Mouse (Mus musculus): ENCODE measurements around the gene Pxn. TPM values are rescaled to one million over a fixed set of nuclear protein-coding genes. Genes with fewer than 3 reads are reported as not detected.
"Not testable (repeated sequence)": the region's sequence is repeated elsewhere in the genome, so short reads cannot be mapped to it uniquely, and the experiment has no call there.

The Pxn gene
- polyA plus RNA-seq, 1 experiment from 2014 or later: 28.6 TPM

DNA sequence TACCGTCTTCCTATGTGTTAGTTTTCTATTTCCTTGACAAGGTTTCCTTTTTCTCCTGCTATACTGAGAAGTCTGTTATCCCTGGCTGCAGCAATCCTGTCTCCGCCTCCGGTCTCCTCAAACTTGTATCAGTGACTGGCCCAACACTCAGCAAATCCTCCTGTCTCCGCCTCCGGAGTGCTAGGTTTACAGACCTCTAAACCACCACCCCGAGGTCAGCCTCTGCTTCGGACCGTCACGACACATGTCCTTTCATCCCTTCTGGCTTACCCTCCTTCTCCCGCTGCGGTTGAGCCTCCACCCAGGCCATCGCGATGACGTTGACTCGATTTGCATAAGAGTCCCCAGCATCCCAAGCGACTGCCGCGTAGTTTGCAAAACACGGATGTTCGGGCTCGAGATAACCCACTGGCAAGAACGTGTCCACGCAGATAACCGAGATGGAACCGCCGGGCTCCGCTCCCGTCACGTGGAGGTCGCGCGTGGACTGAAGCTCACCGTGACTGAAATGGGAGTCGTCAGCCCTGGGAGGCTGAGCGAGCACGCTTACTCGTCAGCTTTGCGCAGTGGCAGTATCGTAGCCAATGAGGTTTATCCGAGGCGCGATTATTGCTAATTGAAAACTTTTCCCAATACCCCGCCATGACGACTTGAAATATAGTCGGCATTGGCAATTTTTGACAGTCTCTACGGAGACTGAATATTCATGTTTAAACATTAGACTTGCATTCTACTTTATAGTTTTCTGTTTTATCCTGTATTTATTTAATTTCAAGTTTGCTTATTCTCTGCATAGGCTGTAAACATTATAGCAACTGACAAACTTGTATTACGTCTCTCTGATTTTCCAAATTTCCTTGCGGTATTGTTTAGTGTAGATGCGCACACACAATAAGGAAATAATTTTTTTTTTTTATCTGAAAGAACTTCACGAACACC is 16.5 kb upstream of the Pxn start:
- Histone ChIP-seq H3K4me3 (ENCODE audit: low read depth, low read length) (peak overlapping the region; percentile 43), H3K4me1 (ENCODE audit: control insufficient read depth, insufficient read depth, low read length) (peaks cover 22% of the 10 kb centered on the region), H3K27ac (replicated peaks; ENCODE audit: low read depth, low read length) (peak overlapping the region; percentile 100), H3K9me3 (ENCODE audit: control insufficient read depth, low read length) (no peaks in the 10 kb centered on the region), H3K36me3 (ENCODE audit: control insufficient read depth, insufficient read depth, low read length) (no peaks in the 10 kb centered on the region), H3K4me2 (ENCODE audit: low read depth, low read length) (peak overlapping the region; percentile 72), H3K27me3 (replicated peaks; ENCODE audit: control insufficient read depth, insufficient read depth, low read length) (no peaks in the 10 kb centered on the region), H3K9ac (ENCODE audit: low read depth, low read length) (peak overlapping the region; percentile 90)
- DNase-seq (ENCODE audit: low spot score) (peak; percentile 95), ATAC-seq (ENCODE audit: low read depth) (peak; percentile 76)
- WGBS: under 1% methylated on average over 50 of the region's 50 CpGs

DNA sequence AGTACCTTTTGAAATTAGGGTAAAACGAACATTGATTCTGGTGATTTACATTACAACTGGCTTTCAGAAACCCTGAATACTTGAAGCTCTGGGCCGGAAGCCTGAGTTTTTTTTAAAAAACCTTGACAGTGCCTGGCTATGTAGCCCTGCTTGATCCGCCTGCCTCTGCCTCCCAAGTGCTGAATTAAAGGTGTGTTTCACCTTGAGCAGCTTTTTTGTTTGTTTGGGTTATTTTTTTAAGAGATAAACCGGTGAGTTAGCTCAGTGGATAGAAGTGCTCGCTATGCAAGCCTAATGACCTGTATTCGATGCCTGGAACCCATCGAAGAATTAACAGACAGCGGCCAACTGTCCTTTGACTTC is 15.9 kb upstream of the Pxn start:
- peak overlapping the region; percentile 100 for H3K27ac ChIP-seq (replicated peaks; ENCODE audit: low read depth, low read length)
- no peaks in the 10 kb centered on the region for H3K36me3 ChIP-seq (ENCODE audit: control insufficient read depth, insufficient read depth, low read length)
- H3K9me3 ChIP-seq (ENCODE audit: control insufficient read depth, low read length): no peaks in the 10 kb centered on the region
- DNase-seq (ENCODE audit: low spot score) (no peak), ATAC-seq (ENCODE audit: low read depth) (no peak)
- peaks cover 22% of the 10 kb centered on the region for H3K4me1 ChIP-seq (ENCODE audit: control insufficient read depth, insufficient read depth, low read length)
- H3K4me2 ChIP-seq (ENCODE audit: low read depth, low read length): peak overlapping the region; percentile 72
- H3K9ac ChIP-seq (ENCODE audit: low read depth, low read length): no peak overlapping the region
- no peaks in the 10 kb centered on the region for H3K27me3 ChIP-seq (replicated peaks; ENCODE audit: control insufficient read depth, insufficient read depth, low read length)
- 9% methylated on average over 8 of the region's 8 CpGs for WGBS
- H3K4me3 ChIP-seq (ENCODE audit: low read depth, low read length): peak overlapping the region; percentile 1; the same call in 1 of the 2 replicates

DNA sequence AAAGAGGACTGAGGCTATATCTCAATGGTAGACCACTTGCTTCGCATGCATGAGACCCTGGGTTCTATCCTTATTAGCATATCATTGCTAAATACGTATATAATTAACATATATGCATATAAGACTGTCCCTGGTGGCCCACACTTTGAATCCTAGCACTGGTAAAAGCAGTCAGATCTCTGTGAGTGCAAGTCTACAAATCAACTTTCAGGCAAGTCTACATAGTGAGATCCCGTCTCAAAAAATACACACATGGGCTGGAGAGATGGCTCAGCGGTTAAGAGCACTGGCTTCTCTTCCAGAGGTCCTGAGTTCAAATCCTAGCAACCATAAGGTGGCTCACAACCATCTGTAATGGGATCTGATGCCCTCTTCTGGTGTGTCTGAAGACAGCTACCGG is 15.4 kb upstream of the Pxn start:
- H3K9me3 ChIP-seq (ENCODE audit: control insufficient read depth, low read length): no peaks in the 10 kb centered on the region
- peak overlapping the region; percentile 72 for H3K4me2 ChIP-seq (ENCODE audit: low read depth, low read length)
- ATAC-seq (ENCODE audit: low read depth) (no peak), DNase-seq (ENCODE audit: low spot score) (no peak)
- no peak overlapping the region for H3K9ac ChIP-seq (ENCODE audit: low read depth, low read length)
- peaks cover 22% of the 10 kb centered on the region for H3K4me1 ChIP-seq (ENCODE audit: control insufficient read depth, insufficient read depth, low read length)
- no peak overlapping the region for H3K4me3 ChIP-seq (ENCODE audit: low read depth, low read length)
- no peaks in the 10 kb centered on the region for H3K36me3 ChIP-seq (ENCODE audit: control insufficient read depth, insufficient read depth, low read length)
- peak overlapping the region; percentile 52; the same call in 1 of the 2 replicates for H3K27ac ChIP-seq (replicated peaks; ENCODE audit: low read depth, low read length)
- WGBS: 32% methylated on average over 5 of the region's 5 CpGs
- no peaks in the 10 kb centered on the region for H3K27me3 ChIP-seq (replicated peaks; ENCODE audit: control insufficient read depth, insufficient read depth, low read length)

DNA sequence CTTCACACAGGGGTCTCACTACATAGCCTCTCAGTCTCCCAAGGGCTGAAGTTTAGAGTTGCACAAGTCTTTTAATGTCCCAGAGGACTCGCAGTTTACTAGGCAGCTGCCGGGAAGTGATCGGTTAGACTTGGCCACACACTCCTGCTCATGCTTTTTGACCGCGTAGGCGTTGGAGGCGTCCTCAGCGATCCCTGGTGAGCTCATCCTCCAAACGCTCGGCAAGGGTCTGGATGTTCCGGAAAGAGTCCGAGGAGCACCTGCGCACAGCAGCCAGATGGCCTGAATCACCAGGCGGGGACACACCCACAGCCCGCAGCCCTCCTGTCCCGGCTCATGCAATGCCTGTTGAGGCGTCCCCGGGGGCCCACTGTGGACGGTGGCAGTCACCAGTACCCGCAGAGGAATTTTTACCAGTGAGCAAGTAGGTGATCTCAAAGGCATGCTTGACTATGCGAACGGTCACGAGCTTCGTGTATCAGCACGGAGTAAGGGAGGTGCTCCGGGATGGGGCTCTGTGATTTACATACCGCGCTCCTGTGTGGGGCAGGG is 14.6 kb upstream of the Pxn start:
- ATAC-seq (ENCODE audit: low read depth): peak; percentile 3; the same call in 1 of the 2 replicates
- Histone ChIP-seq H3K9me3 (ENCODE audit: control insufficient read depth, low read length) (no peaks in the 10 kb centered on the region), H3K36me3 (ENCODE audit: control insufficient read depth, insufficient read depth, low read length) (no peaks in the 10 kb centered on the region), H3K4me1 (ENCODE audit: control insufficient read depth, insufficient read depth, low read length) (peaks cover 22% of the 10 kb centered on the region), H3K4me2 (ENCODE audit: low read depth, low read length) (peak overlapping the region; percentile 72), H3K27ac (replicated peaks; ENCODE audit: low read depth, low read length) (peak overlapping the region; percentile 52; the same call in 1 of the 2 replicates), H3K9ac (ENCODE audit: low read depth, low read length) (peak overlapping the region; percentile 43), H3K4me3 (ENCODE audit: low read depth, low read length) (peak overlapping the region; percentile 13), H3K27me3 (replicated peaks; ENCODE audit: control insufficient read depth, insufficient read depth, low read length) (no peaks in the 10 kb centered on the region)
- WGBS: 4% methylated on average over 27 of the region's 28 CpGs
- DNase-seq (ENCODE audit: low spot score): peak; percentile 84

DNA sequence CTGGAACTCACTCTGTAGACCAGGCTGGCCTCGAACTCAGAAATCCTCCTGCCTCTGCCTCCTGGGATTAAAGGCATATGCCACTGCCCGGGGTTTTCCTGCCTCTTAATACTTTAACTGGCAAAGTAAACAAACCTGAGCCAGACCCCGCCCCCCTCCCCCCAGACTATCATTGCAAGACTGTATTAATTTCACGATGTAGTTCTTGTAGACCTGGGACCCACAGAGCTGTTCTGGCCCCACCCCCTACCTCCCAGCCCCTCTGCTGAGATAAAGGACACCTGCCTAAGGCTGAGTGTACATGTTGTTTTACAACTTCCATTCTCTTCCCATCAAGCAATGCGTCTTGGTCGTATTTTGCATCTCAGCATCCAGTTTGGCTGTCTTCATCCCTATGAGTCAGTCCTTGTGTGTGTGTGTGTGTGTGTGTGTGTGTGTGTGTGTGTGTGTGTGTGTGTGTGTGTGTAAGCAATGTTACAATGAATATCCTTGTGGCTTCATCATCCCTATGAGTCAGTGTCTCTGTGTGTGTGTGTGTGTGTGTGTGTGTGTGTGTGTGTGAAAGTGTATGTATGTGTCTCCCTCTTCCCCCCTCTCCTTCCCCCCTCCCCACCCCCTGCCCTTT is 13.7 kb upstream of the Pxn start:
- peaks cover 22% of the 10 kb centered on the region for H3K4me1 ChIP-seq (ENCODE audit: control insufficient read depth, insufficient read depth, low read length)
- no peaks in the 10 kb centered on the region for H3K36me3 ChIP-seq (ENCODE audit: control insufficient read depth, insufficient read depth, low read length)
- H3K27me3 ChIP-seq (replicated peaks; ENCODE audit: control insufficient read depth, insufficient read depth, low read length): no peaks in the 10 kb centered on the region
- peak overlapping the region; percentile 84 for H3K27ac ChIP-seq (replicated peaks; ENCODE audit: low read depth, low read length)
- DNase-seq (ENCODE audit: low spot score): no peak
- ATAC-seq (ENCODE audit: low read depth): no peak
- no peaks in the 10 kb centered on the region for H3K9me3 ChIP-seq (ENCODE audit: control insufficient read depth, low read length)
- no peak overlapping the region for H3K9ac ChIP-seq (ENCODE audit: low read depth, low read length)
- 57% methylated on average over 6 of the region's 6 CpGs for WGBS
- H3K4me2 ChIP-seq (ENCODE audit: low read depth, low read length): 0 out of 2 replicates have a peak overlapping the region, but pooled peaks have one; percentile 72
- H3K4me3 ChIP-seq (ENCODE audit: low read depth, low read length): no peak overlapping the region

DNA sequence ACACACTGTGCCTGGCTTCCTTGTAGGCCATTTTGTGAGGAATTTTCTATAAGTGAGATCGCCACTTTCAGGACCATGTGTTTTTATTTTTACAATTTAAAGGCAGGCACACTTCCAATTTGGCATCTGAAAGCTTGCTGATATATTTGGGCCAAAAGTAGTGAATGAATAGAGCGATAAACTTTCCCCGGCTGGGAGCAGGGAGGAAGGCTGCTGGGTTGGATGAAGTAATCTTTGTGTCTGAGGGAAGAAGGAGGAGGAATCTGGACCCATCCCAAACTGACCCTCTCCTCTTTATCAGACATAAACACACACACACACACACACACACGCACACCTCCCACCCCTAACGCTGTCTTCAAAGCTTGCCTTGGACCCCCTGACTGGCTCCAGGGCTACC is 13.0 kb upstream of the Pxn start:
- Histone ChIP-seq H3K27ac (replicated peaks; ENCODE audit: low read depth, low read length) (peak overlapping the region; percentile 84), H3K4me1 (ENCODE audit: control insufficient read depth, insufficient read depth, low read length) (peaks cover 22% of the 10 kb centered on the region), H3K4me2 (ENCODE audit: low read depth, low read length) (peak overlapping the region; percentile 1; the same call in 1 of the 2 replicates), H3K9me3 (ENCODE audit: control insufficient read depth, low read length) (no peaks in the 10 kb centered on the region), H3K4me3 (ENCODE audit: low read depth, low read length) (no peak overlapping the region), H3K36me3 (ENCODE audit: control insufficient read depth, insufficient read depth, low read length) (no peaks in the 10 kb centered on the region), H3K27me3 (replicated peaks; ENCODE audit: control insufficient read depth, insufficient read depth, low read length) (no peaks in the 10 kb centered on the region), H3K9ac (ENCODE audit: low read depth, low read length) (no peak overlapping the region)
- ATAC-seq (ENCODE audit: low read depth) (no peak), DNase-seq (ENCODE audit: low spot score) (peak; percentile 90)
- 24% methylated on average over 5 of the region's 5 CpGs for WGBS

DNA sequence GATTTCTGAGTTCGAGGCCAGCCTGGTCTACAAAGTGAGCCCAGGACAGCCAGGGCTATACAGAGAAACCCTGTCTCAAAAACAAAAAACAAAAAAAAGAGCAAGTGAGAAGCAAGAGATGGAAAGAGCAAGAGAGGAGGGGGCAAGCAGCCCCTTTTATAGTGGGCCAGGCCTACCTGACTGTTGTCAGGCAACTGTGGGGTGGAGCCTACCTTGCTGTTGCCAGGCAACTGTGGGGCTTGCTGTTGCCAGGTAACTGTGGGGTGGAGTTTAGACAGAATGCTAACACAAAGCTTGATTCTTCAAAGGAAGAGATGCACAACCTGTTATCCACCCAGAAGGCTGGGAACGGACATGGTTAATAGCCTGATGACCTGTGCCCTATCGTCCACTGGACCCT is 10.9 kb upstream of the Pxn start:
- not testable (repeated sequence) for H3K9me3 ChIP-seq (ENCODE audit: control insufficient read depth, low read length); DNase-seq (ENCODE audit: low spot score); H3K27me3 ChIP-seq (replicated peaks; ENCODE audit: control insufficient read depth, insufficient read depth, low read length); H3K36me3 ChIP-seq (ENCODE audit: control insufficient read depth, insufficient read depth, low read length); H3K4me3 ChIP-seq (ENCODE audit: low read depth, low read length); H3K4me2 ChIP-seq (ENCODE audit: low read depth, low read length); H3K9ac ChIP-seq (ENCODE audit: low read depth, low read length); H3K27ac ChIP-seq (replicated peaks; ENCODE audit: low read depth, low read length); ATAC-seq (ENCODE audit: low read depth)
- H3K4me1 ChIP-seq (ENCODE audit: control insufficient read depth, insufficient read depth, low read length): peaks cover 19% of the 10 kb centered on the region
- WGBS: 86% methylated on average over 3 of the region's 3 CpGs

DNA sequence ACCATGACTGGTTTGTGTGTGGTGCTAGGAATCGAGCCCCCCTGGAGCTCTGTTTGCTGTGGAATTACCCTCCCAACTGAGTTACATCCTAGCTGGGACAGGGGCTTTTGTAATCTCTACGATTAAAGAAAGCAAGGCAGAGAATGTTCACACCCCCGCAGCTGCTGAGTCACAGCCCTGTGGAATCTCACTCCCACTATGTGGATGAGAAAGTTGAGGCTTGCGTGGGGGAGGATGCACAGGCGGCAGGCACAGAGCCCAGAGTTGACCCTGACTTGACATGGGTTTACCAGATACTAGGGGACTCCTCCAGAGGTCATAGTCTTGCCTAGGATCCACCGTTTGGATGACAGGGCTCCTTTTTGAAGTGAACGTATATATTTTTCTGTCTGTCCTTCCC is 9.4 kb upstream of the Pxn start:
- H3K4me1 ChIP-seq (ENCODE audit: control insufficient read depth, insufficient read depth, low read length): peaks cover 7% of the 10 kb centered on the region; the same call in 1 of the 2 replicates
- H3K27ac ChIP-seq (replicated peaks; ENCODE audit: low read depth, low read length): no peak overlapping the region
- H3K36me3 ChIP-seq (ENCODE audit: control insufficient read depth, insufficient read depth, low read length): no peaks in the 10 kb centered on the region
- no peak for DNase-seq (ENCODE audit: low spot score)
- no peaks in the 10 kb centered on the region for H3K27me3 ChIP-seq (replicated peaks; ENCODE audit: control insufficient read depth, insufficient read depth, low read length)
- no peak overlapping the region for H3K9ac ChIP-seq (ENCODE audit: low read depth, low read length)
- H3K4me2 ChIP-seq (ENCODE audit: low read depth, low read length): no peak overlapping the region
- H3K9me3 ChIP-seq (ENCODE audit: control insufficient read depth, low read length): no peaks in the 10 kb centered on the region
- no peak for ATAC-seq (ENCODE audit: low read depth)
- H3K4me3 ChIP-seq (ENCODE audit: low read depth, low read length): no peak overlapping the region
- WGBS: 84% methylated on average over 7 of the region's 7 CpGs
